Mouse (Mus musculus) olfactory bulb, adult 2 months (tissue): Measurements from ENCODE around the gene B3gnt2. TPM values are rescaled to one million over a fixed set of nuclear protein-coding genes. Genes with fewer than 3 reads are reported as not detected.

Experiments
- H3K27ac ChIP-seq: fragments of 200-500 bp; 2 replicates; pipeline ENCODE4 v1.5.1; 2012; ENCODE audit warnings: low read depth, low read length; ENCODE audit not compliant: insufficient read depth
- H3K4me1 ChIP-seq: fragments of 200-500 bp; 2 replicates; pipeline ENCODE4 v1.6.1; 2012; ENCODE audit warnings: low read length; ENCODE audit not compliant: control insufficient read depth, insufficient read depth
- H3K4me3 ChIP-seq: fragments of 200-500 bp; 2 replicates; pipeline ENCODE4 v1.5.1; 2012; ENCODE audit warnings: mild to moderate bottlenecking, low read depth, low read length, moderate library complexity; ENCODE audit not compliant: insufficient read depth
- CTCF ChIP-seq: fragments of 200-500 bp; IDR thresholded peaks from 2 replicates; pipeline ENCODE4 v1.5.1; 2012; ENCODE audit warnings: low read depth, mild to moderate bottlenecking, low read length, moderate library complexity; ENCODE audit not compliant: insufficient read depth
- POLR2A ChIP-seq: fragments of 200-500 bp; IDR thresholded peaks from 2 replicates; pipeline ENCODE4 v1.6.1; 2012; ENCODE audit warnings: mild to moderate bottlenecking, low read depth, low read length, moderate library complexity; ENCODE audit not compliant: insufficient read depth
- WGBS: fragments of 180-500 bp; shearing (Covaris S2); methylation state at CpG from one replicate; pipeline ENCODE4 v1.1.7; 2018; 5-methylcytosine and 5-hydroxymethylcytosine counted together
- polyA plus RNA-seq: library from polyadenylated mRNA; stranded (reverse); fragments of >200 nt; gene quantifications from 2 replicates; pipeline ENCODE4 v1.2.4, GENCODE M21; 2012; ENCODE audit warnings: low replicate concordance; ENCODE audit not compliant: missing spikeins, insufficient read depth, insufficient read length

B3gnt2 gene
- polyA plus RNA-seq, 1 experiment = not detected

- H3K27ac ChIP-seq = no peak overlapping the region
- H3K4me1 ChIP-seq = no peaks in the 10 kb centered on the region
- TF ChIP-seq CTCF = no peak
- TF ChIP-seq POLR2A = no peak
- WGBS = 69% methylated on average over 3 of the region's 3 CpGs
- no peak overlapping the region for H3K4me3 ChIP-seq
Measured at GRCm38 (mm10) chr11:22778596-22778995, 82.2 kb downstream of the B3gnt2 start.

GRCm38 (mm10) chr11:22777531-22777930 is 83.2 kb downstream of the B3gnt2 start:
- Histone ChIP-seq H3K4me1 (no peaks in the 10 kb centered on the region), H3K4me3 (no peak overlapping the region), H3K27ac (no peak overlapping the region)
- no peak for TF ChIP-seq POLR2A
- no peak for TF ChIP-seq CTCF
- 92% methylated on average over 2 of the region's 2 CpGs for WGBS

- 90% methylated on average over 2 of the region's 2 CpGs for WGBS
- H3K27ac ChIP-seq = no peak overlapping the region
- TF ChIP-seq CTCF (no peak), POLR2A (no peak)
Measured at GRCm38 (mm10) chr11:22774821-22775220, 85.9 kb downstream of the B3gnt2 start.

DNA sequence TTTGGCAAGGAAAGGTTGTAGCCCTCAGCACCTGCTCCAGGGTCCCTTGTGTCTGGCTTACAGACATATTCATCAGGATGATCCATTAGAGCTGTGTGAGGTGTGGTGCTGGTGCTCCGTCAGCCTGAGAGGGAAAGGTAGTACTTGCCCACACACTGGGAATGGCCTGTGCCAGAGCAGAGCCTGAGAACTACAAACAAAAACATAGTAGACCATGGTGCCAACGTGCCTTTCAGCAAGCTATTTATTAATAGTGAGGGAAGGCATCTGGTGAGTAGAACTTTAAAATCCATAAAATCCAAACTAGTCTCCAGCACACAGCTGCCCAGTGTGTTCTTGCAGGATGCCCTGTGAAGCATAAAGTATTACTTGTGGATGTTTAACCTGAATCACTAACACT is 94.5 kb downstream of the B3gnt2 start:
- no peak for TF ChIP-seq CTCF
- no peak for TF ChIP-seq POLR2A
- WGBS = 77% methylated on average over 2 of the region's 2 CpGs
- Histone ChIP-seq H3K4me1 (no peaks in the 10 kb centered on the region), H3K4me3 (no peak overlapping the region), H3K27ac (no peak overlapping the region)

More at GRCm38 (mm10) chr11:22774821-22775220, 85.9 kb downstream of the B3gnt2 start:
- H3K4me3 ChIP-seq = no peak overlapping the region
- no peaks in the 10 kb centered on the region for H3K4me1 ChIP-seq

DNA sequence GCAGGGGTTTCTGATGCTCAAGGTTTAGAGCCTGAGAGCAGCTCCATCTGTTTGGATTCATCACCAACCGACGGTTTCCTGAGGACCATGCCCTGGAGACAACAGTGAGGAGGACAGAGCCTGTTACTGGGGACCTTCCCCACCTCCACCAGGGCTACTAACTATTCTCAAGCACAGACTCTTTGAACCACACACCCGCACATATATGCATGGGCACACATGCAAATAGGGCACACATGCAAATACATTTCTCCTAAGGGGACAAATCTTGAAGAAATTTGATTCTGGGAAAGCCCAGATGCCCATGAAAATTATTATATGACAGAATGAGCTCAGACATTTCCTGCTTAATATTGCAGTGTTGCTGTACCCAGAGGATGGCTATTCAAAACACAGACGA is 95.3 kb downstream of the B3gnt2 start:
- 92% methylated on average over 4 of the region's 4 CpGs for WGBS
- no peak for TF ChIP-seq POLR2A
- TF ChIP-seq CTCF = no peak
- no peaks in the 10 kb centered on the region for H3K4me1 ChIP-seq
- H3K4me3 ChIP-seq = no peak overlapping the region
- H3K27ac ChIP-seq = no peak overlapping the region

DNA sequence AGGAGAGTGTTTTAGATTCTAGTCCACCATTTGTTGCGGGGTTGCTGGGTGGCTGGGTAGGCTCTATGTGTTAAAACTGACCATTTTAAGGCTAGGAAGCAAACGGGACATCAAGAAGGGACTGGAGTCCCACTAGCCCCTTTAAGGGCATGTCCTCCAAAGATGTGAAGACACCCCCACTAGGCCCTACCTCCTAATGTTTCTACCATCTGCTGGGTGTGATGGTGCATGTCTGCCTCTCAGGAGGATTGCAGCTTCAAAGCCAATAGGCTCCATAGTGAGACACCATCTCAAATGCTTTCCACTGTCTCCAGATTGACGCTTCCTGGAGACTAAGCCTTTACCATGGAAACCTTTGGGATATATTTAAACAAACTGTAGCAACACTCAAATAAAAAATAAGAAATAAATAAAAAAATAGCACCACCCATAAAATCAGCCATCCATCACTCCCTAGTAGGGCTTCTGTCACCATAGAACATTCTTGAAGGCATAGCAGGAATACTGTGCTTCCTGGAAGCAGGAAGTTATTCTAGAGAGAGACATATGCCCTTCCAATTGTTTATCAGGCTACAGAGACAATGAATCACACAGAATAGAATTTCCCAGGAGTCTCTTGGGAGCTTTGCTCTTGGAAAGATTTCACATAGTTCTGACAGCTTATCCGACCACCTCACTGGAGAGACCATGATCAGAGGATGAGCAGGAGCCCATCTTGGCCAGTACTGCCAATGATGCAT is 97.0 kb downstream of the B3gnt2 start:
- Histone ChIP-seq H3K4me3 (no peak overlapping the region), H3K27ac (no peak overlapping the region), H3K4me1 (no peaks in the 10 kb centered on the region)
- WGBS = 94% methylated on average over 4 of the region's 4 CpGs
- TF ChIP-seq POLR2A (no peak), CTCF (no peak)

DNA sequence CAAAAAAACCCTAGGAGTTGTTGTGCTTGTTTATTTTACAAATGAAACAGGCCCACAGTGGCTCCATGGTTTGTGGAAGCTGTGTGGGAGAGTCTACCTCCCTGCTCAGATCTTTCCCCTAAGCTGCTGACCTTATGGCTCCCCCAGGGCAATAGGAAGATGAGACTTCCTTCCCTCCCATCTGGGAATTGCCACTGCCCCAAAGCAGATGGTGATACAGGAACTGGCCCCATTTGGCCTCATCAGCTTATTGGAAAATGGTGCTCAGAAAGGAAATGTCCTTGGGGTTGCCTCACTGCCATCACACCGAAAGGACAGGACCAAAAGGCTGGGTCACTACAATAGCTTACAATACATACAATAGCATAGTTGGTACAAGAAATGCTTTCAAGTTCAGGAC is 97.7 kb downstream of the B3gnt2 start:
- Histone ChIP-seq H3K4me3 (no peak overlapping the region), H3K27ac (no peak overlapping the region), H3K4me1 (no peaks in the 10 kb centered on the region)
- WGBS = 72% methylated on average over 1 of the region's 1 CpGs
- TF ChIP-seq POLR2A (no peak), CTCF (no peak)

DNA sequence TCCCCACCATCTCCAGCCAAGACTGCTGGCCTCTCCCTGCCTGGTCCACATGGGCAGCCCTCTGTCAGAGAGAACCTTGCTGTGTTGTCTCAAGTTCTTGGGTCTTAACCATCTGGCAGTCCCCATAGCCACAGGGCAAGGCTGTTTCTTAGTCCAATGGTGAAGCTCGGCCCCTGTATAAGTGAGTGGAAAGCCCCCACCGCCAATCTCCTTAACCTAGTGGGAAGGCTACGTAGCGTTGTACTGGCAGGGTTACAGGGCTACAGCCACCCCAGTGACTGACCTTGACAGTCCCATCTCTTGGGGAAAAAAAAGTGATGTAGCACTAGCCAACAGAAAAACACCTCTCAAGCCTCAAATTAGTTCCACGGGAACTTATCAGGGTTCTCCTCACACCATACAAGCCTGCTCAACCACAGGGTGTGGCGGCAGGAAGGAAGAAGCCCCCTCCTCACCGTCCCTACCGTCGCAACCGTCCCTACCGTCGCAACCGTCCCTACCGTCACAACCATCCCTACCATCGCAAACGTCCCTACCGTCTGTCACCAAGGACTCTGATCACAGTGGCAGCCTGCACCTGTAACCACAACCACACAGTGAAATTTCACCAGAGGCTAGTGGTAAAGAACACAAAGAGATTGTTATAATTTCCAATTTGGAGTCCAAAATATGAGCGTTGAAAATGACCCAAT is 98.4 kb downstream of the B3gnt2 start:
- WGBS = 91% methylated on average over 18 of the region's 18 CpGs
- Histone ChIP-seq H3K4me1 (no peaks in the 10 kb centered on the region), H3K4me3 (no peak overlapping the region), H3K27ac (no peak overlapping the region)
- TF ChIP-seq CTCF = no peak
- TF ChIP-seq POLR2A = no peak

DNA sequence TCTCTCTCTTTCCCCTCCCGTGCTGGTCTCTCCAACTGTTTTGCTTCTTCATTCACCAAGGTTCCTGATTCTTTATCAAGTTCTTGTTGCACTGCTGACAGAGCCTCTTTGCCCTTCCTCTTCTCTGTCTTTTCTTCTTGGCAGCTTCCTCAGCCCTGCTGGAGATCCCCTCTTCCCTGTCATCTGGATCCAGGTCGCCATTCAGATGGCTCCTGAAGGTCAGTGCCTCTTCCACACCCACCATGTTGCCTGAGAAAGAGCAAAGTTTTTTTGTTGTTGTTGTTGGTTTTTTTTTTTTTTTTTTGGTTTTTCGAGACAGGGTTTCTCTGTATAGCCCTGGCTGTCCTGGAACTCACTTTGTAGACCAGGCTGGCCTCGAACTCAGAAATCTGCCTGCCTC is 101.0 kb downstream of the B3gnt2 start:
- WGBS = 97% methylated on average over 3 of the region's 4 CpGs

More for the DNA sequence above, 101.0 kb downstream of the B3gnt2 start:
- TF ChIP-seq POLR2A = no peak
- TF ChIP-seq CTCF = no peak
- H3K4me1 ChIP-seq = no peaks in the 10 kb centered on the region
- no peak overlapping the region for H3K27ac ChIP-seq
- no peak overlapping the region for H3K4me3 ChIP-seq
